Mouse (Mus musculus) CD4-positive helper T cell, adult 2 months (primary cell): ENCODE measurements at regions not wholly inside any gene's neighbourhood (a gene's known extent, or its start where the extent isn't known, plus 50 kb on each side); places are given as distances from the start of the nearest gene placed in this dataset.

Experiments
- DNase-seq: peaks from one replicate; pipeline ENCODE4 v3.0.0-alpha.2; 2012; ENCODE audit warnings: low read depth, missing footprints, low spot score

- DNase-seq: no peak
Observed at GRCm38 (mm10) chr1:12318029-12318428, 904.1 kb downstream of the A830018L16Rik start.

GRCm38 (mm10) chr1:12334186-12334585, 920.3 kb downstream of the A830018L16Rik start:
- no peak for DNase-seq

- no peak for DNase-seq
Observed at GRCm38 (mm10) chr1:12344726-12345438, 931.0 kb downstream of the A830018L16Rik start.

GRCm38 (mm10) chr1:12345439-12345819, 931.5 kb downstream of the A830018L16Rik start:
- no peak for DNase-seq

GRCm38 (mm10) chr1:12354531-12354930, 940.6 kb downstream of the A830018L16Rik start:
- DNase-seq: no peak

- no peak for DNase-seq
Observed at GRCm38 (mm10) chr1:12367872-12368271, 954.0 kb downstream of the A830018L16Rik start.

- DNase-seq: no peak
Observed at GRCm38 (mm10) chr1:12372968-12373367, 959.1 kb downstream of the A830018L16Rik start.

- DNase-seq: no peak
Observed at GRCm38 (mm10) chr1:12398146-12398884, 984.4 kb downstream of the A830018L16Rik start.

- DNase-seq: no peak
Observed at GRCm38 (mm10) chr1:12405391-12406270, 991.7 kb downstream of the A830018L16Rik start.

GRCm38 (mm10) chr1:12409738-12410523, 996.0 kb downstream of the A830018L16Rik start:
- no peak for DNase-seq

- no peak for DNase-seq
Observed at GRCm38 (mm10) chr1:12410524-12410886, 996.6 kb downstream of the A830018L16Rik start.

- no peak for DNase-seq
Observed at GRCm38 (mm10) chr1:12424510-12424909, 1010.6 kb downstream of the A830018L16Rik start.

GRCm38 (mm10) chr1:12437894-12438293, 1024.0 kb downstream of the A830018L16Rik start:
- DNase-seq: no peak

GRCm38 (mm10) chr1:12466255-12466654, 1052.3 kb downstream of the A830018L16Rik start:
- DNase-seq: no peak

- DNase-seq: peak; percentile 2
Observed at GRCm38 (mm10) chr1:12478983-12479763, 1065.3 kb downstream of the A830018L16Rik start.

- no peak for DNase-seq
Observed at GRCm38 (mm10) chr1:12500442-12500841, 1086.5 kb downstream of the A830018L16Rik start.

GRCm38 (mm10) chr1:12507997-12508396, 1094.1 kb downstream of the A830018L16Rik start:
- DNase-seq: no peak

- no peak for DNase-seq
Observed at GRCm38 (mm10) chr1:12510129-12510816, 1096.4 kb downstream of the A830018L16Rik start.

GRCm38 (mm10) chr1:12519601-12520000, 1105.7 kb downstream of the A830018L16Rik start:
- DNase-seq: no peak

GRCm38 (mm10) chr1:12555859-12556258, 1142.0 kb downstream of the A830018L16Rik start:
- no peak for DNase-seq
